Mouse (Mus musculus) hindbrain, embryonic 14.5 days (tissue): ENCODE measurements around the gene Cd8b1. TPM values are rescaled to one million over a fixed set of nuclear protein-coding genes. Genes with fewer than 3 reads are reported as not detected.
"Not testable (repeated sequence)": the region's sequence is repeated elsewhere in the genome, so short reads cannot be mapped to it uniquely, and the experiment has no call there.

Experiments used
- ATAC-seq: fragments of 200-750 bp; cut with Nextera tagmentation; 2 replicates; pipeline ENCODE4 v1.8.0; 2017; ENCODE audit warnings: moderate number of reproducible peaks, mild to moderate bottlenecking, moderate TSS enrichment, moderate library complexity; ENCODE audit not compliant: low FRiP score
- DNase-seq: peaks from one replicate; pipeline ENCODE4 v3.0.0-alpha.2; 2015; ENCODE audit warnings: low spot score
- H3K27ac ChIP-seq: fragments of 300-500 bp; sonication (generic); 2 replicates; pipeline ENCODE4 v1.5.1; 2014; ENCODE audit warnings: mild to moderate bottlenecking, moderate library complexity
- H3K27me3 ChIP-seq: fragments of 300-500 bp; sonication (generic); 2 replicates; pipeline ENCODE4 v1.6.1; 2014; ENCODE audit warnings: mild to moderate bottlenecking, low read length, mixed read lengths; ENCODE audit not compliant: control insufficient read depth, insufficient read depth
- H3K36me3 ChIP-seq: fragments of 300-500 bp; sonication (generic); replicated peaks from 2 replicates; pipeline ENCODE4 v1.6.1; 2014; ENCODE audit not compliant: control insufficient read depth, insufficient read depth
- H3K4me1 ChIP-seq: fragments of 300-500 bp; sonication (generic); replicated peaks from 2 replicates; pipeline ENCODE4 v1.6.1; 2014; ENCODE audit warnings: antibody characterized with exemption, low read length, mixed read lengths; ENCODE audit not compliant: control insufficient read depth, insufficient read depth
- H3K4me2 ChIP-seq: fragments of 300-500 bp; sonication (generic); replicated peaks from 2 replicates; pipeline ENCODE4 v1.6.1; 2014; ENCODE audit warnings: mild to moderate bottlenecking, moderate library complexity
- H3K4me3 ChIP-seq: fragments of 300-500 bp; sonication (generic); replicated peaks from 2 replicates; pipeline ENCODE4 v1.5.1; 2014; ENCODE audit warnings: mild to moderate bottlenecking, low read length
- H3K9ac ChIP-seq: fragments of 300-500 bp; sonication (generic); 2 replicates; pipeline ENCODE4 v1.6.1; 2014
- H3K9me3 ChIP-seq: fragments of 300-500 bp; sonication (generic); 2 replicates; pipeline ENCODE4 v1.6.1; 2016; ENCODE audit warnings: low read length; ENCODE audit not compliant: control insufficient read depth
- WGBS: fragments of 180-500 bp; shearing (Covaris S2); extraction: QIAGEN DNeasy Blood & Tissue Kit; methylation state at CpG from one replicate; pipeline ENCODE4 v1.1.7; 2014; 5-methylcytosine and 5-hydroxymethylcytosine counted together
- polyA plus RNA-seq: library from polyadenylated mRNA; unstranded; fragments of >200 nt; fragmentation: Nextera tagmentation; extraction: Ambion mirVana; gene quantifications from 2 replicates; pipeline ENCODE4 v1.2.1, GENCODE M21; 2014

Cd8b1 gene
- polyA plus RNA-seq, 1 experiment from 2014 or later: not detected

GRCm38 (mm10) chr6:71321826-71322283, 733 bp upstream of the Cd8b1 start, which contains the start of gene Smyd1:
TSS of gene Smyd1 (minus strand) at chr6:71322233.
- no peak within 1 kb of the TSS for H3K4me2 ChIP-seq
- no peaks in the 10 kb centered on the region for H3K4me1 ChIP-seq
- DNase-seq: no peak
- no peaks in the 10 kb centered on the region for H3K36me3 ChIP-seq
- 88% methylated on average over 3 of the region's 3 CpGs for WGBS
- no peaks in the 10 kb centered on the region for H3K9me3 ChIP-seq
- H3K9ac ChIP-seq: no peak within 1 kb of the TSS
- no peak for ATAC-seq
- no peaks in the 10 kb centered on the region for H3K27me3 ChIP-seq
- no peak within 1 kb of the TSS for H3K4me3 ChIP-seq
- no peak within 1 kb of the TSS for H3K27ac ChIP-seq

- H3K9me3 ChIP-seq: no peaks in the 10 kb centered on the region
- H3K9ac ChIP-seq: no peak overlapping the region
- no peaks in the 10 kb centered on the region for H3K4me1 ChIP-seq
- no peaks in the 10 kb centered on the region for H3K36me3 ChIP-seq
- no peak overlapping the region for H3K4me2 ChIP-seq
- no peak for DNase-seq
- H3K27ac ChIP-seq: no peak overlapping the region
- H3K4me3 ChIP-seq: no peak overlapping the region
- 90% methylated on average over 9 of the region's 9 CpGs for WGBS
- H3K27me3 ChIP-seq: no peaks in the 10 kb centered on the region
- no peak for ATAC-seq
These were observed 2.2 kb downstream of the Cd8b1 start for GRCm38 (mm10) chr6:71324816-71325215.

GRCm38 (mm10) chr6:71329881-71330280, 7.3 kb downstream of the Cd8b1 start:
- Histone ChIP-seq H3K27me3 (no peaks in the 10 kb centered on the region), H3K4me3 (no peak overlapping the region), H3K27ac (no peak overlapping the region), H3K36me3 (no peaks in the 10 kb centered on the region), H3K4me2 (no peak overlapping the region), H3K9me3 (no peaks in the 10 kb centered on the region), H3K4me1 (no peaks in the 10 kb centered on the region), H3K9ac (no peak overlapping the region)
- no peak for ATAC-seq
- DNase-seq: no peak
- 89% methylated on average over 6 of the region's 6 CpGs for WGBS

- Histone ChIP-seq H3K4me2 (no peak overlapping the region), H3K4me3 (no peak overlapping the region), H3K9me3 (no peaks in the 10 kb centered on the region), H3K4me1 (no peaks in the 10 kb centered on the region), H3K36me3 (no peaks in the 10 kb centered on the region), H3K27me3 (no peaks in the 10 kb centered on the region), H3K9ac (no peak overlapping the region), H3K27ac (no peak overlapping the region)
- ATAC-seq (no peak), DNase-seq (no peak)
- WGBS: 93% methylated on average over 7 of the region's 7 CpGs
These were observed 7.9 kb downstream of the Cd8b1 start for GRCm38 (mm10) chr6:71330486-71330885.

DNA sequence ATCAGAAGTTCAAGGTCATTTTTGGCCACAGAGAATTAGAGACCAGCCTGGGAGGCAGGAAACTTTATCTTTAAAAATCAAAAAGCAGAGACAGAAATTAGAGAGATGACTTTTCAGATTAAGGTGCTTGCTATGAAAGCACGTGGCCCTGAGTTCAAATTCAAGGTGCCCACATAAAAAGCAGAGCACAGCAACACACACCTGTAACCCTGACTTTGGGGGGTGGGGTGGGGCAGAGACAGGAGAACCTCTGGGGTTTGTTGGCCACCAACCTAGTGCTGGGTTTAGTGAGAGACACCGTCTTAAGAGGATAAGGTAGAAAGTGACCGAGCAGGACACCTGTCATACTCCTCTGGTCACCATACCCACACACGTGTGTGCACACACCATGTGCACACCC, 8.9 kb downstream of the Cd8b1 start:
- H3K4me1 ChIP-seq, H3K27ac ChIP-seq, H3K4me3 ChIP-seq, H3K4me2 ChIP-seq, DNase-seq, H3K27me3 ChIP-seq, H3K9ac ChIP-seq, ATAC-seq, H3K36me3 ChIP-seq, H3K9me3 ChIP-seq: not testable (repeated sequence)
- 96% methylated on average over 1 of the region's 4 CpGs for WGBS

DNA sequence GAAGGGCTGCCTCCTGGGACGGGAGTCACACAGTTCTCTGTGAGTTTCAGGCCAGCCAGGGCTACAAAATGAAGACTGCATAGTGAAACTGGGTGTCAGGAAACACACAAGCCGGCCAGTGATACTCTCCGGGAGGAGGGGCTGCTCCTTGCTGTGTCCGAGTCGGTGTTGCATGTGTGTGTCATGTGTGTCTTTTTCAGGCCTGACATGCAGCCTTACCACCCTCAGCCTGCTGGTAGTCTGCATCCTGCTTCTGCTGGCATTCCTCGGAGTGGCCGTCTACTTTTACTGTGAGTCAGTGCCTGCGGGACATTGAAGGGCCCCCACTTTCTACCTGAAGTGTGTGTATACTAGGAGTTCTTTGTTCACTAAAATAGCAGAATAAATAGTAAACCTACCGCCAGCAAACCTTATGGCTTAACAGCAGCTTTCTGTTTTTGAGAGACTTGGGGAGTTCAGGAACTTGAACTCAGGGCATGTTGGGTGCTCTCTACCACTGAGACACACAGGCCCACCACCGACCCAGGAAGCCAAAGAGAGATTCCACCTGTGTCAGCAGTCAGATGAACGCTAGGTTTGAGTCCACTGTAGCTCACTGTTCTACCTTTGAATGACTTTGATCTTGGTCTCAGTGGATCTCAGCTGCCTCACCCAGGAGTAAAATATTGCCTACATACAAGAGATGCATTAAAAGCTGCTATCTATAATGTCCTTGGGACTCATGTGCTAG, 9.8 kb downstream of the Cd8b1 start:
- H3K27ac ChIP-seq: no peak overlapping the region

DNA sequence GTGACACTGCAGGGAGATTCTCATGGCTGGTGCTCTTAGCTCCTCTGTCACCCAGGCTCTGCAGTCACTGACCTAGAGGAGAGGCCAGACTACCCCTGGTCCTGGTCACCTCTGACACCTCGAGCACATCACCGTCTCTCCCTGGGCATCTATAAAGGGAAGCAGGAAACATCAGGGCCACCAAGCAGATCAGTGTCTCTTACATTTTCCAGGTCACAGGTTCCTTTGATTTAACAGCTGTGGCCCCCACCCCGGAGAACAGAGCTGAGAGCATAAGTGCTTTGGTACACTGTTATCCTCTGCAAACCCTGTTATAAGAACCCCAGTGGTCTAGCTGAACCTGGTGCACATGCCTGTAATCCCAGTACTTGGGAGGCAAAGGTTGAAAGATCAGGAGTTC, 10.4 kb downstream of the Cd8b1 start:
- Histone ChIP-seq H3K4me1 (no peaks in the 10 kb centered on the region), H3K4me3 (no peak overlapping the region), H3K9ac (no peak overlapping the region), H3K36me3 (no peaks in the 10 kb centered on the region), H3K27ac (no peak overlapping the region), H3K4me2 (no peak overlapping the region), H3K9me3 (no peaks in the 10 kb centered on the region), H3K27me3 (no peaks in the 10 kb centered on the region)
- WGBS: 80% methylated on average over 3 of the region's 3 CpGs
- no peak for DNase-seq
- no peak for ATAC-seq

More for the DNA sequence above, 9.8 kb downstream of the Cd8b1 start:
- no peak for DNase-seq
- Histone ChIP-seq H3K4me1 (no peaks in the 10 kb centered on the region), H3K4me3 (no peak overlapping the region), H3K27me3 (no peaks in the 10 kb centered on the region), H3K36me3 (no peaks in the 10 kb centered on the region), H3K9ac (no peak overlapping the region), H3K4me2 (no peak overlapping the region), H3K9me3 (no peaks in the 10 kb centered on the region)
- WGBS: 87% methylated on average over 11 of the region's 11 CpGs
- ATAC-seq: no peak

DNA sequence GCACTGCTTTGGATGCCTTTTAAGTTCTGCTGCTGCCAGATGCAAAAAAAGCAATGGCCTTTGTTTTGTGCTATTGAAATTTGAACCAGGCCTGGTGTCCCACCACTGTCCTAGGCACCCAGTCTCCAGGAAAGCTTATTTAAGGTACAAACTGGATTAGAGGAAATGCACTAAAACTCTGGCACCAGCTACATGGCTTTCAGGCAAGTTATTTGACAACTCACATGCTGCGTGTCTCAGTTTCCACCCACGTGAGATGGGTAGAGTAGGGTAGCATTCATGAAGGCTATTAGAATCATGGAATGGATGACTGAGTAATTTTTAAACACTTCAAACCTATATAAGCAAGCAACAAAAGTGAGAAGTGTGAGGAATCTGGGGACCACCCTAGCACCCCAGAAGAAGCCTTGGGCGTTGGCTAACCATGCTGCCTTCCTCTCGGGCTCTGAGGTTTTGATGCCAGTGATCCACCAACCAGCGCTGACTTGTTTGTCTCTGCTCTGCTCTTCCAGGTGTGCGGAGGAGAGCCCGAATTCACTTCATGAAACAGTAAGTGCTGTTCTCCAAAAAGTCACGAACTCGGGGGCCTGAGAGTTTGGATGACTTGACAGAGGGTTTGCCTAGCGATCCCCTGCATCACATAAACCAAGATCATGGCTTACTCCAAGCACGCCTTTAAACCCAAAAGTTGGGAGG, 11.1 kb downstream of the Cd8b1 start:
- Histone ChIP-seq H3K4me2 (no peak overlapping the region), H3K9ac (no peak overlapping the region), H3K27me3 (no peaks in the 10 kb centered on the region), H3K27ac (no peak overlapping the region), H3K9me3 (no peaks in the 10 kb centered on the region), H3K4me1 (no peaks in the 10 kb centered on the region), H3K36me3 (no peaks in the 10 kb centered on the region), H3K4me3 (no peak overlapping the region)
- WGBS: 94% methylated on average over 11 of the region's 11 CpGs
- DNase-seq (no peak), ATAC-seq (no peak)

GRCm38 (mm10) chr6:71337666-71338065, 15.1 kb downstream of the Cd8b1 start:
- no peak overlapping the region for H3K4me3 ChIP-seq
- WGBS: 95% methylated on average over 8 of the region's 8 CpGs
- H3K27me3 ChIP-seq: no peaks in the 10 kb centered on the region
- ATAC-seq: no peak
- no peak overlapping the region for H3K9ac ChIP-seq
- no peaks in the 10 kb centered on the region for H3K4me1 ChIP-seq
- H3K4me2 ChIP-seq: no peak overlapping the region
- no peaks in the 10 kb centered on the region for H3K36me3 ChIP-seq
- H3K9me3 ChIP-seq: no peaks in the 10 kb centered on the region
- DNase-seq: no peak
- H3K27ac ChIP-seq: no peak overlapping the region
